Comparison of ENCODE assay signal across 1 mouse cellular context in the genomic region with DNA sequence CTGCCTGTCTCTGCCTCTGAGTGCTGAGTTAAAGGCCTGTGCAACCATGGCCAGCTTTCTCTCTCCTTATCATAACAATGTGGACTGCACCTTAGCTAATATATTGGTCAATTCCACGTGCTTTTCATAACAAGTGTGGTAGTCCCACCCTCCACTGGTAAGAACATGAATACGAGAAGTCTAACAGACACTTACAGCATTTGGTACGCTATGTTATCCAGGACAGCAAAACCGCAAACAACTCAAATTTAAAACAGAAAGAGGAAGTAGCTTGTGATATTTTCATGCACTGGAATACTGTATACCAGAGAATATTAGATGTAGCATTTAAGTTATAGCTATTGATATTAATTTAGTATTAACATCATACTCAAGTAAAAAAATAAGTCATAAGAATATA.
TF ChIP-seq lines count a peak whose summit lies in the region.

No protein-coding gene starts in this region.

TF ChIP-seq in MEL, 35 proteins besides CTCF, POLR2A, EP300 and RAD21 (continued from another document):
- TF ChIP-seq SMC3 (IDR thresholded peaks at IDR 0.05; ENCODE audit: low read depth, low read length) (no peak), ZKSCAN1 (IDR thresholded peaks at IDR 0.05; ENCODE audit: low read depth, low read length) (no peak), MAFK (IDR thresholded peaks at IDR 0.05; ENCODE audit: borderline replicate concordance, low read depth, low read length) (no peak), MAX (IDR thresholded peaks at IDR 0.05; ENCODE audit: low read length) (peak; percentile 95), USF2 (IDR thresholded peaks at IDR 0.05; ENCODE audit: borderline replicate concordance in 1 of 2, insufficient read depth in 1 of 2, low read depth in 1 of 2, low read length in 2 of 2) (no peak), HCFC1 (IDR thresholded peaks at IDR 0.05; ENCODE audit: low read depth, low read length) (peak; percentile 35; the same call in 1 of the 2 replicates), BHLHE40 (IDR thresholded peaks at IDR 0.05; ENCODE audit: borderline replicate concordance, low read depth, low read length) (no peak), MXI1 (IDR thresholded peaks at IDR 0.05; ENCODE audit: low read depth, low read length) (peak; percentile 92), UBTF (IDR thresholded peaks at IDR 0.05; ENCODE audit: borderline replicate concordance, insufficient read depth, low read depth, low read length) (no peak), MYB (IDR thresholded peaks at IDR 0.05; ENCODE audit: low read depth, low read length) (no peak), MYC (IDR thresholded peaks at IDR 0.05; ENCODE audit: low read depth, low read length) (peak; percentile 77)
